Mouse (Mus musculus) megakaryocyte, adult 5-6 weeks (primary cell): ENCODE measurements around the gene Top1. TPM values are rescaled to one million over a fixed set of nuclear protein-coding genes. Genes with fewer than 3 reads are reported as not detected.
A peak's percentile ranks its signal among the peaks of the same experiment; 100 is the strongest.

Experiments used
- ATAC-seq: 2 replicates; pipeline ENCODE4 v1.8.0; 2016; ENCODE audit warnings: mild to moderate bottlenecking, inconsistent platforms; ENCODE audit not compliant: poor library complexity, severe bottlenecking
- total RNA-seq, 2 experiments: library from RNA; stranded (forward) in 1 of 2; stranded (reverse) in 1 of 2; fragments of 153-499, 151-499 nt in 1 of 2; fragments of 221-1000, 200-1000 nt in 1 of 2; gene quantifications; 2 replicates each; pipeline versions ENCODE4 v1.2.3 to v1.2.4; 2015 to 2017

Gene Top1
- total RNA-seq, 2 experiments from 2014 or later = 75.9 to 99.2 TPM

GRCm38 (mm10) chr2:160715463-160716030 is 69.9 kb downstream of the Top1 start:
- no peak for ATAC-seq

GRCm38 (mm10) chr2:160717269-160717668 is 71.6 kb downstream of the Top1 start:
- peak; percentile 64 for ATAC-seq

GRCm38 (mm10) chr2:160718811-160719210 is 73.1 kb downstream of the Top1 start:
- ATAC-seq = no peak

- no peak for ATAC-seq
Measured at GRCm38 (mm10) chr2:160722714-160723113, 77.0 kb downstream of the Top1 start.

GRCm38 (mm10) chr2:160723613-160724375 is 78.1 kb downstream of the Top1 start:
- no peak for ATAC-seq

GRCm38 (mm10) chr2:160724536-160724935 is 78.8 kb downstream of the Top1 start:
- no peak for ATAC-seq

GRCm38 (mm10) chr2:160725877-160726864 is 80.5 kb downstream of the Top1 start:
- no peak for ATAC-seq

GRCm38 (mm10) chr2:160728972-160729371 is 83.3 kb downstream of the Top1 start:
- ATAC-seq = no peak

GRCm38 (mm10) chr2:160729436-160729835 is 83.7 kb downstream of the Top1 start:
- no peak for ATAC-seq

GRCm38 (mm10) chr2:160729851-160730796 is 84.4 kb downstream of the Top1 start:
- ATAC-seq = peak; percentile 46

GRCm38 (mm10) chr2:160730797-160731116 is 85.1 kb downstream of the Top1 start:
- ATAC-seq = no peak

- peak; percentile 84 for ATAC-seq
Measured at GRCm38 (mm10) chr2:160731117-160731838, 85.6 kb downstream of the Top1 start, which contains the start of gene Plcg1. TSS of gene Plcg1 (plus strand) at chr2:160731300.

- ATAC-seq = peak; percentile 11; the same call in 1 of the 2 replicates
Measured at GRCm38 (mm10) chr2:160731839-160732261, 86.2 kb downstream of the Top1 start.

- no peak for ATAC-seq
Measured at GRCm38 (mm10) chr2:160732420-160732995, 86.8 kb downstream of the Top1 start.

- no peak for ATAC-seq
Measured at GRCm38 (mm10) chr2:160733131-160733531, 87.4 kb downstream of the Top1 start.

- ATAC-seq = no peak
Measured at GRCm38 (mm10) chr2:160734331-160734730, 88.6 kb downstream of the Top1 start.

GRCm38 (mm10) chr2:160735706-160736310 is 90.1 kb downstream of the Top1 start:
- ATAC-seq = no peak

- ATAC-seq = no peak
Measured at GRCm38 (mm10) chr2:160736466-160736865, 90.8 kb downstream of the Top1 start.

- ATAC-seq = no peak
Measured at GRCm38 (mm10) chr2:160738354-160738753, 92.7 kb downstream of the Top1 start.
